Mouse (Mus musculus): ENCODE measurements around the gene Trabd2b.

DNA sequence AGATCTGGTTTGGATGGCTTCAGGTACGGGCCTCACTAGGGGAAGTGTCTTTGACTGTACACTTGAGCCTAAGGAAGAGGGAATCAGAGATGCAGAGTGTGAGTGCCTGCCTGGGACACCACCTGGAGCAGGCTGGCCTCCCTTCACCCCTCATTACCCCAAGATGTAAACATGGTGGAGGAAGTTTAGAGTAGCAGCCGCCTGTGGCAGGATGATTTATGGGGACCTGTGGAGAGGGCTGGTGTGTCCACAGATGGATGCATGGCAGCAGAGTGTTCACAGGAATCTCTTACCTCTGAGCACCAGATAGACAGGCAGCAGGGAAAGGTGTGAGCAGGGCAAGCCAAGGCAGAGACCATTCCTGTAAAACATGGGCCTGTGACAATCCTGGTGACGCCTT is 199.1 kb downstream of the Trabd2b start:
- TF ChIP-seq CTCF (IDR thresholded peaks at IDR 0.05; ENCODE audit: insufficient read depth, low read length), result no peak
- no peak for TF ChIP-seq POLR2A (IDR thresholded peaks at IDR 0.05; ENCODE audit: borderline replicate concordance, extremely low read depth, low read depth, low read length)
